Mouse (Mus musculus): Measurements from ENCODE around the gene Gipc2. TPM values are rescaled to one million over a fixed set of nuclear protein-coding genes. Genes with fewer than 3 reads are reported as not detected.

The Gipc2 gene
- total and polyA plus RNA-seq, 3 experiments = 0.11 to 1.1 (median 0.52) TPM

DNA sequence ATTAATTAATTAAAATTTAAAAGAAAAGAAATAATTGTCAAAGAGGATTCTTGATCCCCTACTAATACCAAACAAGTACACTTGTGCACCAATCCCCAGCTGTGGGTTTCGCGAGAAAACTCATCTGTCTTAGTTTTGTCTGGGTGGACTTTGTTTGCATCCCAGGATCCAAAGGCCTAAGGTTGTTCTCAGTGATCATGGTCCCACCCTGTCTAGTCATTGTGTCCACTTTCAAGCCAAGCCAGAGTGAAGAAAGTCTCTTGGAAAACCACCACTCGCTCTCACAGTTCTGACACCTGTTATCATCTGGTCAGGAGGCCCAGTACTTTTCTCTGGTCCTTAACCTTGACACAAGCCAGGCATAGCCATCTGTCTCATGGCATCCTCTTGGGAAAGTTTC lies 48.1 kb downstream of the Gipc2 start:
- DNase-seq = no peak

GRCm38 (mm10) chr3:152116140-152116539 lies 49.9 kb downstream of the Gipc2 start:
- DNase-seq = no peak

GRCm38 (mm10) chr3:152114786-152115185 lies 51.2 kb downstream of the Gipc2 start:
- DNase-seq = peak; percentile 96

- no peak for DNase-seq
Observed at GRCm38 (mm10) chr3:152114222-152114621, 51.8 kb downstream of the Gipc2 start.

GRCm38 (mm10) chr3:152113496-152113895 lies 52.5 kb downstream of the Gipc2 start:
- DNase-seq = no peak

DNA sequence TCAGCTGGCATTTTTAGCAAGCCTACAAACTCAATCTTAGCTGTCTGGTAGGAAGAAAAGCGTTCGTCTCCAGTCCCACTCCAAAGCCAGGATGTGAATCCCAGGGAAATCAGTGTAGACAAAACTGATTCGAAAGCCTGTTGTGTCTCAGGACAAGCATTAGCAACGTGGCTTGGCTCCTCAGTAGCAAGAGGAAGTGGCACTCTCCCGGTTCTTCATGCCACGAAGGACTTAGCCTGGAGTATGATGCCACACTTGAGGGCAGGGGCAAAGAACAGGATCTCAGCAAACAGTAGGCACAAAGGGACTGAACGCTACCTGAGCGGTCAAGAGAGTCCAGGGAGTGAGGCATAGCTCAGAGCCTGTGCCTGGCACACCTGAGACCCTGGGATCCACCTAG lies 53.4 kb downstream of the Gipc2 start:
- no peak for DNase-seq

GRCm38 (mm10) chr3:152111482-152111881 lies 54.5 kb downstream of the Gipc2 start:
- DNase-seq = no peak

- peak; percentile 84 for DNase-seq
Observed at GRCm38 (mm10) chr3:152111081-152111480, 54.9 kb downstream of the Gipc2 start.

DNA sequence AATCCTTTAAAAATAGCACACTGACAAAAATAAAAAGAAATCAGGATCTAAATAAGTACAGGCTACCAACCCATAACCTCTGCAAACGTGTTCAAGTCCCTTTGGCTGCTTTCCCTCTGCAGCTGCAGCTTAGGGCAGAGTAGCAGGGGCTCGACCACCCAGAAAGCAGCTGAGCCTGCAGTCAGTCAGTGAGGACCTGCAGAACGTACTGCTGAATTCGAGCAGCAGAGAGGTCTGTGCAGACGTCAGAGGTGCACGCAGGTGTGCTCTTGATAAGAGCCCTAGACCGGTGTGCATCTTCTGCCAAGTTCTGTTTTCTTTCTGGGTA lies 56.8 kb downstream of the Gipc2 start:
- DNase-seq = no peak

- DNase-seq = no peak
Observed at GRCm38 (mm10) chr3:152108560-152109259, 57.3 kb downstream of the Gipc2 start.

DNA sequence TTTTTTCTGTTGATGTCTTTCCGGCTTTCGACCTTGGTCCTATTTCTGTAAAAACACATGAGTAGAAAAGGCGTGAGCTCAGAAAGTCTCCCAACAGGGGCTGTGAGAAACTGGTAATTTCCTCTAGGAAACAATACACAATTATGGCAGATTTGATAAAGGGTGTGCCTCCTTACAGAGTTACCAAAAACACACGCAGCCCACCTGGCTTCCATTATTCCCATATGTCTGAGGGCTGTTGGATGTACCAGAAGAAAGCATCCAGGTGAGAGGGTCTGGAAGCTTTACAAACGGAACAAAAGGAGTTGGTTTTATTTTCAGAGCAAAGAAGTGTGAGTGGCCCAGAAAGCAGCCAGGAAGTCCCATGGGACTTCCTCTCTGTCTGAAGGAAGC lies 58.0 kb downstream of the Gipc2 start:
- no peak for DNase-seq

GRCm38 (mm10) chr3:152107149-152108002 lies 58.7 kb downstream of the Gipc2 start:
- no peak for DNase-seq

- no peak for DNase-seq
Observed at GRCm38 (mm10) chr3:152106225-152107148, 59.5 kb downstream of the Gipc2 start.

- DNase-seq = peak; percentile 78
Observed at GRCm38 (mm10) chr3:152105341-152105740, 60.7 kb downstream of the Gipc2 start.

GRCm38 (mm10) chr3:152103381-152103780 lies 62.6 kb downstream of the Gipc2 start:
- DNase-seq = no peak

DNA sequence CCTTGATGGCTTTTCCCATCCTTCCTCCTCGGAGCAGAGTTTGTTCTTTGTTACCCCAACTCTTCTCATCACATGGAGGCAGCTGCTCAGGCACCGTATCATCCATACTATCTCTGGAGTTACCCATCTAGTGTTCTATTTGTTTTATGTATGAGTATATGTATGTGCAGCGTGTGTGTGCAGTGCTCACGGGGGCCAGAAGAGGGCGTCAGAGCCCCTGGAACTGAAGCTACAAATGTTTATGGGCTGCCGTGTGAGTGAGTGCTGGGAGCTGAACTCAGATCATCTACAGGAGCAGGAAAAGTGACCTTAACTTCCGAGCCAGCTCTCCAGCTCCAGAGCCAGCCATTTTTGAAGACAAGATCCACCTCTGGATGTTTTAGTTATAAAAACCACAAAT lies 64.6 kb downstream of the Gipc2 start:
- no peak for DNase-seq

- DNase-seq = no peak
Observed at GRCm38 (mm10) chr3:152100119-152100818, 65.8 kb downstream of the Gipc2 start.

DNA sequence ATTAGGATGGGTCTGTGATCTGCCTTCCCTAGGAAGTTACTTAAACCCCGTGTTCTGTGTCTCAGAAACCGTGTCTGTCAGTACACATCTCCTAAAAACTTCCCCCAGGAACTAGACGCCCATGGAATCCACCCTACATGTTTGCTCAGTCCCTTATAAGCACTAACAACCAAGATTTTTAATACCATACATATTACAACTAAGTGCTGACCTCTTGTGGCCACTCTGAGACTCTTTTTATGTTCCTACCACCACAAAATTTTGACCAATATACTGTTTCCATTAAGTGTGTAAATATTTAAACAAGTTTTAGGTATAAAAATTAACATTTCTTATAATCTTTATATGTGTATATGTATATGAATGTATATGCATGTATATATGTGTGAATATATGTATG lies 71.0 kb downstream of the Gipc2 start:
- no peak for DNase-seq

GRCm38 (mm10) chr3:152092385-152093057 lies 73.5 kb downstream of the Gipc2 start:
- DNase-seq = no peak

DNA sequence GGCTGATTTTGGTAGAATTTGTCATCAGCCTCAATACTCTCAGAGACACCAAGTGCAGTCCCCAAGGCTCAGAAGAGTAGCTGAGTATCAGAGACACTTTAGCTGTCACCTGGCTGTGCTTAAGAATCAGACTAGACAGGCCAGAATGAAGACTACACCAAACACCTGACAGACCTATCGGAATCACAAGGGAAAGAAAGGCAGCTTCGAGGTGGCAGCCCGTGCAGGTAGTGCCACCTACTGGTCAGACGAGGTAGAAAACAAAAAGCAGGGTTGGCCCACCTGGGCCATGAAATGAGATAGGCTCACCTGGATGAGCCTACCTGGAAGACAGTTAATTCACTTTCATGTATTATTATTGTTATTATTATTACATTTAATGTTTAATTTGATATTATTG lies 76.9 kb downstream of the Gipc2 start:
- no peak for DNase-seq

- DNase-seq = no peak
Observed at GRCm38 (mm10) chr3:152081381-152081780, 84.6 kb downstream of the Gipc2 start.
